Mouse (Mus musculus) urinary bladder, adult 18-20 months (tissue): ENCODE data around the gene Grap2.
A peak's percentile ranks its signal among the peaks of the same experiment; 100 is the strongest.

Experiments used
- DNase-seq, 2 experiments: peaks; one replicate each; pipeline ENCODE4 v3.0.0; 2022; ENCODE audit warnings: low spot score in 2 of 2, mixed read lengths in 2 of 2

The Grap2 gene

DNA sequence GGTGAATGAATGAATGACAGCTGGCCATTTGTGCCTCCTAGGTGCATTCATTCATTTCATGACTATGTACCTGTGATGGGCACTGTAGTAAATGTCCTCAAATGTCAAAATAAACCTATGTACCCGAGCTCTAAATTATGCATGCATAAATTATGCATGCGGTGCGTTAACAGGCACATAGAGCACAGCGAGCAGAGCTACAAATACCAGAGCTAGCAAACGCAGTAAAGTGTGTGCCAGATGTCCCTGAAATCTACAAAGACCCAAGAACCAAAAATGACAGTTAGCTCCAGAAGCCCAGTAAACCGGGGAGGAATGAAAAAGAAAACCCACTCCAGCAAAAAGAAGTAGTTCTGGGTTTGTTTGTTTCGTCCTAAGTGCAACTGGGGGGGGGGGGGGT, 29.1 kb downstream of the Grap2 start:
- no peak for DNase-seq

DNA sequence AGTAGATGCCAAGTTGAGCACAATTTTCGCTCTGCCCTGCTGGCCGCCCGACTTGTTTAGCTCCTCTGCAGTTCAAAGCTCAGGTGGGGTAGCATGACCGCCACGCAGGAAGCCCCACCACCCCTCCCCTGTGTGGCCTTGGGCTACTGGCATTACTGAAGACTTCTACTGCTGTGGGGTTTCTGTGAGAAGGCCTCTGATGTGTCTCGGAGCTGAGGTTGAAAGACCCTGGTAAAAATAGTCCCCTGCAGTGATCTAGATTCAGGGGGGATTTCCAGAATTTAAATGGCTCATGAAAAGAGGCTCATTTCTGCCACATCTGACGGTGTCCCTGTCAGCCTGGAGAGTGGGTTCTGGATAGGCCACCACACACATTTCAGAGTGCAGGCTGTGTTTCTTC, 30.1 kb downstream of the Grap2 start:
- DNase-seq = no peak

DNA sequence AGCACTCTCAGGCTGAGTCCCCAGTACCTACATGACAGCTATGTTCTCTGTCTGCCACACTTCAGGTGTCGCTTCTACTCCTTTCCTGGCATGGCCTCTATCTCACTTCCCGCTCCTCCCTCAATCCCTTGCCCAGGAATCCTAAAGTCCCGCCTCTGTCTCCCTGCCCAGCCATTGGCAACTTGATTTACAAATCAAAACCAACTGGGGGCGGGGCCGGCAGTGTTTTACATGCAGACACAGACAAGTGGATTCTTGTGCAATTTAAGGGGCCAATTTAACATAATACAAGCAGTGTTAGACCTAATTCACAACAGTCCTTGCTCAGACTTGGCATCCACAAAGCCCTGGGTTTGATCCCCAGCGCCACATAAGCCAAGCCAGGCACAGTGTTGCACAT, 31.6 kb downstream of the Grap2 start:
- DNase-seq = no peak

DNA sequence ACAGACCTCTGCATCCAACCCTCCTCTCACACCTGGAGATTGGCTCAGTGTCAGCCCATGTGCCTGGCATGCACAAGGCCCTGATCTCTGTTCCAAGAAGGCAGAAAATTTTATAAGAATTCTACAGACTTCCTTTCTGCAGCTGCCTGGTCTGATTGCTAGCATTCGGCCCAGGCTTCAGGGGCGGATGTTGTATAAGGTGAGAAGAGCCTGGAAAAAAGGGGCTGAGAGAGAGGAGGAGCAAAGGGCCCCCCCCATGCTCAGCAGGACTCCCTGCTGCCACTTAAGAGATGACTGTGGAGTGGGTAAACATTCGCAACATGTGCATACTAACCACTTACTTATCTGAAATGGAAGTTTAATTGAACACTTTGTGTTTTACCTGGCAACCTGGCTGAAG, 35.6 kb downstream of the Grap2 start:
- DNase-seq = no peak

DNA sequence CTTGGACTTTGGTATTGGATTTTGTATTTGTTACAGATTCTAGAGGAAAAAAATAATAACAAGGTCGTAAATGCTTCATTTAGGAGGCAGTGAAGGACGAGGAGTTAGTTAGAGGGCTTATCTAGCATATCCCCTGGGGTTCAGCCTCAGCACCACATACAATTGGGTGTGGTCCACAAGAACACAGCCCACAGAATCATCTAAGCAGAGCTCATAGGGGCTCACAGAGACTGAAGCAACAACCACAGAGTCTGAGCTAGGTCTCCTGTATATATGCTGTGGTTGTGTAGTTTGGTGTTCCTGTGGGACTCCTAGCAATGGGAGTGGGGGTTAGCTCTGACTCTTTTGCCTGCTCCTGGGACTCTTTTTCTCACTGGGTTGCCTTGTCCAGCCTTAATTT, 37.9 kb downstream of the Grap2 start:
- no peak for DNase-seq

DNA sequence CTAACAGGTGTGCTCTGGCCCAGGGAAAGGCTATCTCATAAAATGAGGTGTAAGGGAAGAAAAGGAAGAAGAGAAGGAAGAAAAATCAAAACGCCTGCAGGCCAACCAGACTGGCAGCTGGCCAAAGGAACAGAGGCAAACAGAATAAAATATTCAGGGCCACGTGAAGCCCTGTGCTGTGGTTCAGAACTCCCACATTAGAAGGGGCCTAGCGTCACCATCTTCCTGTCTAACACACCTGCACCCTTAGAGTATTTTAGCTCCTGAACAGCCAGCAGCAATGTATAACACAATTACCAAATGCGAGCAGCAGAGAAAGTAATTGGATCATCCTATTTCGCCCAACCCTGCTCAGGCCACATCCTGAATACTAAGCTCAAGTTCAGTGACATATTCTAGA, 39.1 kb downstream of the Grap2 start:
- DNase-seq = no peak

DNA sequence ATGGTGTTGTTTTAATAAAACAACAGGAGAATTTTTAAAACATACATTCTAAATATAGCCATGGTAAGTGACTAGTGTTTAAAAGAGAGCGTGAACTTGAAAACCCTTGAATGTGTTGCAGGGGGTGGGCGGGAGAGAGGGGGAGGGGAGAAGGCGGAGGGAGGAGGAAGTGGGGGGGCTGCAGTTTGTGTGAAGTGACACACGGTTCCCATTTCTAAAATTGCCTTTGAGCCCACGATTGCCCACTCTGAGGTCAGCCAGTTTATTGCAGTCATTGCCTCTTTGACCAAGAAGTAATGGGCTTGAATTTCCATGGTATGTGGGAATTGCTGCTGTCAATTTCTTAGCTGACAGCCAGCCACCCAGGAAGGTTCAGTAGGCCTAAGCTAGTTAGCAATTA, 41.5 kb downstream of the Grap2 start:
- no peak for DNase-seq

DNA sequence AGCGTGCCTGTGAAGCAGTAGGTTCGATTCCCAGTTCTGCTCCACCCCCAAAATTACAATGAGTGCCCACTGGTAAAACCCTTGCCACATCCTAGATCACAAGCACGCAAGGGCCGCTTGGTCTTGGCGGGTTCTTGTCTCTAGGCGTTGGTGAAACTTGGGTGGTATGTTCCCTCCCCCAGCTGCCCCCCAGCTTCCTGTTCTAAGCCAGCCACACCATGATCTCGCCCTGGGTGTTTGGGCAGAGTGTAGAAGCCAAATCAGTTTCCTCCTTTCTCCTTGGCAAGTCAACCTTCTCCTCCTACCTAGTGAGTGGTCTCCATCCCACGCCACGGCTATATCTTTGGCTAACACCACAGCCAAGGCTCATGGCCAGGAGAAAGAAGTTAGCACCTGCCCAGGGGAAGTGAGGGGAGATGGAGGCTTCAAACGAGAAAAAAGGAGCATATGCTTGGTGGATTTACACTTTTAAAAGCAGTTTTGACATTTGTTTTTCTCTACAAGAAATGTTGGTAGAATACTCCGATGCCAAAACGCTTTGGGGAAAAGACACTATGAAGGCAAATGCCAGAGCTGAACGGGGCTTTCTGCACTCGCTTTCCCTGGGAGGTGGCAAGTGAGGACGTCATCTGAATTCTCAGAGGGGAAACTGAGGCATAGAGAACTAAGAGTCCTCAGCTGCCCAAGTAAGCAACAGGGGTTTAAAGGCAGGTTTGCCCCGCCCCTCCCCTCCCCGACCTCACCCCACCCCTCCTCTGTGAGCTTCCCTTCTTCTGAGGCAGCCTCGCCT, 42.3 kb downstream of the Grap2 start:
- no peak for DNase-seq

DNA sequence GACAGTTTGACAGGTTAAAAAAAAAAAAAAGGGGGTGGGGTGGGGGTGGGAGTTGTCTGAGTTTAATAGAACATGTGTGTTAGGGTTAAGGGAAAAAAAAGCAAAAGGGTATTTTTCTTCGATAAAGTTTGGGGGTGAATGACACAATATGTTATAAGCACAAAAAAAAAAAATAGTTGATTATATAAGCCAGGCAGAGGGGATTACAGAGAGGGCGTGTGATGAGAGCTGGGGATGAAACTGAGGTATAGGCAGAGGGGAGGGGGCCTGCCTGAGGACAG, 42.8 kb downstream of the Grap2 start:
- no peak for DNase-seq

DNA sequence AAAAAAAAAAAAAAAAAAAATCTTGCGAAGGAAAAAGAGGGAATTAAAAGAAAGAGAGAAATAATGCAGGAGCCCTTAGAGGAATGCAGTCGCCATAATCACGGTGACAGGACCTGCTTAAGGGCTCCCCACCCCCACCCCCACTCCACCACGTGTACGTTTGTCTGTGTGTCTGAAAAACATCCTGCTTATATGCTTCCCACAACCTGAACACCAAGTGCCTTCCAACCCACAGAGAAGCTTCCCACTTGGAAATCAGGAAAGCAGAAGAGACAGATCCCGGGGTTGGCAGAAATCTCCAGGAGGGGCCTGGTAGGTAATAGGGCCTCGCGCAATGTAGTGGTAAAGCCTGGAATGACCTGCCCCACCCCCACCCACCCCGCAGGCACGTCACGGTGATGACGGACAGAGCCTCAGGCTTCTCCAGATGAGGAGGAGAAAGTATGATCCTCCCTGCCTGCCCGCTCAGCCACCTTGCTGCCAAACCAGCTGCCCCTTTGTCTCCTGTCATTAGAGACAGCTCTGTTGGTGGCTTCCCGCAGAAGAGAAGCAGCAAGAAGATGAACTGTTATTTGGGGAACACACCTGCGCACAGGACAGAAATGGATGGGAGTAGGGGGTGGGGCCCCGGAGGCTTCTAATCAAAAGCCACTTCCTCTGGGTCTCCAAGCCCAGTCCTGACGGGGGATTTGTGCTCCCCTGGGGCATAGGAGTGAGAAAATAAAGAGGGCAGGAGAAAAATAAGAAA, 43.4 kb downstream of the Grap2 start:
- DNase-seq = no peak

DNA sequence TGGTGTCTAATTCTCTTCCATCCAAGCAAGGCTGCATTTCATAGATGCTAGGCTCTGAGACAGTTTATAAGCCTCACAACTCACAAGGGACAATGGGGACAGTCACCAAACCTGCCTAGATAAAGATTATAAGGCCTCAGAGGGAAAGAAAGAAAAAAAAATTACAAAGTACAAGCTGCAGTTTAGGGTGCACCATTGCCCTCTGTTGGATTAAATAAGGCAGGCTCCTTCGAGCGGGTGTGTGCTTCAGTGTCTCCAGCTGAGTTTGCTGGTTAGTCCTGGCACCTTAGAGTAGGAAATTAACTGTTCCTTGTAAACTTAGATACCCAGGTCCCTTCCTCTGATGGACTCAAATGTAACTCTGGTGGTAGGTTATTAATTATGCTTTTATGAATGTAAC, 45.4 kb downstream of the Grap2 start:
- no peak for DNase-seq

DNA sequence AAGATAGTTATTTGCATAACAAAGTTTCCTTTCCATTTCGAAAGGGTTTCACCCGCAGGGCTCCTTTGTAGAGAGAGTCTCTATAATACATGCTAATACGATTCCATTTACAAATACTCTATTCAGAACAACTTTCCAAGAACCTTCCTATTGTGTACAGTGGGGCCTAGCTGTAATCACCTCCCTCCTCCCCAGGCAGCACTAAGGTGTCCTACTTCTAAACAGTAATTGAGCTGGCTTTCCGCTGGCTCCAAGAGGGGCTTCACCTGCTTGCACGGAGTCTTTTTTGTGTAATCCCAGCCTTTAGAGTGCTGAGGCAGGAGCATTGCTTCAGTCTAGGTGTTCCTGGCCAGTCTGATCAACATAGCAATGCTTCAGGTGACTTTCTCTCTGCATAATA, 46.8 kb downstream of the Grap2 start:
- DNase-seq = no peak

DNA sequence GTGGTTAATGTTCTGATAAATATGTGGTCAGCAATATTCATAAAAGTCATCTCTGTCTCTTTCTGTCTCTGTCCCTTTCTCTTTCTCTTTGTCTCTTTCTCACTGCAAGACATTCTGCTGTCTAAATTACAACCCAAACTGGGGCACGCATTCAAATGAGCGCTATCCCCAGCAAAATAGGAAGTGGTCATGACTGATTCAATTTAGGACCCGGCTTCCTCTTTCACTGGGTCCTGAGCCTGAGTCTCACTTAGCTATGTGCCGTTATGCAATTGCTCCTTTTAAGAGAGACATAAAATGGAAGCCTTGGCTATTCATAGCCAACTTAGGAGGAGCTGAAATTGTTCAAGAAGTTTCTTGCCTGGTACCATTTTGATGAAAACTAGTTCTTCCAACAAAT, 47.4 kb downstream of the Grap2 start:
- no peak for DNase-seq

DNA sequence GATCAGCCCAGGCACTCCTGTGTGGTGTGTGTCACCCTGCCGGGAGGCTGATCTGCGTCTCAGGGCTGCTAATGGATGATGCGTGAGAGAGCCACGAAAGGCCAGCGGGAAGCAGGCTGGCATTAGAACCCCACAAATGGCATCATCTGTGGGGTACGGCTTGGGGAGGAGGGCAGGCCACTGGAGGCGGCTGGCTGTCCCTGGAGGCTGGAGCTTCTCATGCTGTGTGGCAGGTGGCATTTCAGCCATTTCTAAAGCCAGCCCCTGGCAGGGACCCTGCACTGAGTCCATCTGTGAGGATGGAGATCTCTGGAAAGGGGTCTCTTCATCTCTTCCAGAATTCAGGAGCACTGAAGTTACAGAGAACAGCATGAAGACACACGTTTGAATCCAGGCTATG, 48.0 kb downstream of the Grap2 start:
- DNase-seq = no peak

DNA sequence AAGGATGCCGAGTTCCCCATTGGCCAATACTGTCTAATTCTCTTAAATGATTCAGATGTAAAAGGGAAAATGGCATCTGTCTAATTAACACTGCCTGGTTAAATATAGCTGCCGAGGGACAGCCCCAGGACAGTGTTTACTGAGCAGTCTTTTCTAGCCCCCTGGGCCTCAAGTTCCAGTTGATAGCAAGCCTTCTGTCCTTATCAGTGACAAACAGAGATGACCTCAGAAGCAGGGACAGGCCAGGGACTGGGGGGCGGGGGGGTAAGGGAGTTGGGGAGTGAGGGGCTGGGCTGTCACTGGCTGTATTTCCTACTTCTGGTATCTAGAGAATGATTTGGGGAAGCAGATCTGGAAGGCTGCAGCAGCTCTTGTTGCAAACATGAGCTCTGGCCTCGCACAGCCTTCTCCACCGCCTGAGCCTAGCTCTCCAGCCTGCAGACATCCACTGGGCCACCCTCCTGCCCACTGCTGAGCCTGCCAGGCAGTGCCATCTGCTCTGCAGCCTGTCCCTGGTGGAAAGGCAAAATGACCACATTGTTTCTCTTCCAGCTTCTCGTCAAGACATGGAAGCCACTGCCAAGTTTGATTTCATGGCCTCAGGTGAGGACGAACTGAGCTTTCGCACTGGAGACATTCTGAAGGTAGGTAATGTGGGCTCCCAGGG, 50.9 kb downstream of the Grap2 start:
- no peak for DNase-seq

DNA sequence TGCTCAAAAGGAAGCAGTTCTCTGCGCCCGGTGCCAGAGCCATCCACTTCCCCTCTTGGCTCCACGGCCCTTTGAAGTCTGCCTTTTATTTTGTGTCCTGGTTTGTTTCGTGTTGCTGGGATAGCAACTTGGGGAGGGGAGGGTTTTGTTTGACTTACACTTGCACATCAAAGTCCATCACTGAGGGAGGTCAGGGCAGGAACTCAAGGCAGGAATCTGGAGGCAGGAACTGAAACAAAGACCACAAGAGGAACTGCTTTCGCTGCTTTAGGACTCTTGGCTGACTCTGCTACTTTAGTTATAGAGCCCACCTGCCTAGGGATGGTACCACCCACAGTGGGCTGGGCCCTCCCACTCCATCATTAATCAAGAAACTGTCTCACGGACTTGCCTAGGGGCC, 54.1 kb downstream of the Grap2 start:
- no peak for DNase-seq

DNA sequence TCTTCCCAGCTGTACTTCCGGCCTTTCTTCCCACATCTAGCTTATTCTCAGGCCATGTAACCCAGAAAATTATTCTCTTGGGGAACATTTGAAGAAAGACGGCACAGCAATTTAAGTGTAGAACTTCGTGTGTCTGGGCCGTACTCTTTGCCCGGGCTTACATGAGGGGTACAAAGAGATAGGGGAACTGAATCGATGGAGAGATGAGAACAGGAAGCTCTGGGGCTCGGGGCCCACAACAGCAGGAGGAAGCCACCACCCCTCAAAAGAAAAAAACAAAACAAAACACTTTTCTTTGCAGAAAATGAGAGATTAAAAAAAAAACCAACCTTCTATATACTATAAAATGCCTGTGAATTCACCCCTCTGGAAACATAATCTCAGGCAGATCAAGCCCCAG, 57.8 kb downstream of the Grap2 start:
- no peak for DNase-seq

DNA sequence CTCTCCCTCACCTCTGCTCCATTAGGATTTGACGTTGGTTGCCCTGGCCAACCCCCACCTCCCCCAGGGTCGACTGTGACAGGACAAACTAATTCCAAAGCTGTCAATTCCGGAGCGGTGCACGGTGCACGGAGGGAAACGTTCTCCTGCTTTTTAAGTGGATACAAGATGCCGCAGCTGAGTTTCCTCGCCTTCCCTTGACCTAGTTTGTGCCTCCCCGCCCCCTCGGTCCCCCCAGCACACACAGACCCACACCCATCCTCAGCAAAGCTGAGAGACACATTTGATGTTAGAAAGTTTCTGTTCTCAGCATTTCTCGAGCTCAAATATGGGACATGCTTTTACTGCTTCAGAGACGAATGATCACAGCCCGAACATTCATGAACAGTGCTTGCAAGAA, 58.3 kb downstream of the Grap2 start:
- DNase-seq = no peak

DNA sequence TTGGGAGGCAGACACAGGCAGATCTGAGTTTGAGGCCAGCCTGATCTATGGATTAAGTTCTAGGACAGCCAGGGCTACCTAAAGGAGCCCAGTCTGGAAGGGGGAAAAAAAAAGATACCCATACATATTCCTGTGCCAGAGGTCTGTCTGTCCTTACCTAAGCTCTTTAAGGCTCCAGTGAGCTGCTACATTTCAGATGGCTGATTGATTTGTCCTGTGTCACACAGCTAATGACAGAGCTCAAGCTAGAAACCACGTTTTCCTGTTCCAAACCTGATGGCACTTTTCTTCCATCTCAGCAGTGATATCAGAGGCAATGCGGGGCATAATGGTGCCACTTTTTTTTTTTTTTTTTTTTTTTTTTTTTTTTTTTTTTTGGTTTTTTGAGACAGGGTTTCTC, 58.9 kb downstream of the Grap2 start:
- no peak for DNase-seq

DNA sequence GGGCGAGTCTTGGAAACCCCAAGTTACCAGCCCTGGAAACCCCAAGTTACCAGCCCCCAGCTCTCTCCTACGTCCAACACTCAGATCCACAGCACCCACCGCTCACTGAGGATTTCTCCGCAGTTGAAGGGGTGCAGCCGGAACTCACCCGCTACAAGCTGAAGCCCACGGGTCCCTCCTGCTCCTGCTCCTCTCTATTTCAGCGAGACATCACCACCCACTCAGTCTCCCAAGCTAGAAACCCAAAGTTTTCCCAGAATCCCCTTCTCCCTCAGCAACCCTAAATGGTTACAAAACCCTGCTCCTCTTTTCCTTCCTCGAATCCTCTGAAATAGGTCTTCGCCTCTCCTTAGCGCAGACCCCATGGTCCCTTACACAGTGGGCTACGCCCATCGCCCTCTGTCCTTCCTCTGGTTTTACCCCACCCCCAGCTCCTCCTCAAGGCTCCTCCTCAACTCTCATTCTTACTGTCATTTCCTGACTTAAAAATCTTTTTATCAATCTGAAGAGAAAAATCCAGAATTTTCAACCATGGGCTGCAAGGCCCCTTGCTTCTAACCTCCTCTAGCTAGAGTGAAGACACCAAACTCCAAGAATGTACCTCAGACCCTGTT, 60.0 kb downstream of the Grap2 start:
- DNase-seq = no peak

DNA sequence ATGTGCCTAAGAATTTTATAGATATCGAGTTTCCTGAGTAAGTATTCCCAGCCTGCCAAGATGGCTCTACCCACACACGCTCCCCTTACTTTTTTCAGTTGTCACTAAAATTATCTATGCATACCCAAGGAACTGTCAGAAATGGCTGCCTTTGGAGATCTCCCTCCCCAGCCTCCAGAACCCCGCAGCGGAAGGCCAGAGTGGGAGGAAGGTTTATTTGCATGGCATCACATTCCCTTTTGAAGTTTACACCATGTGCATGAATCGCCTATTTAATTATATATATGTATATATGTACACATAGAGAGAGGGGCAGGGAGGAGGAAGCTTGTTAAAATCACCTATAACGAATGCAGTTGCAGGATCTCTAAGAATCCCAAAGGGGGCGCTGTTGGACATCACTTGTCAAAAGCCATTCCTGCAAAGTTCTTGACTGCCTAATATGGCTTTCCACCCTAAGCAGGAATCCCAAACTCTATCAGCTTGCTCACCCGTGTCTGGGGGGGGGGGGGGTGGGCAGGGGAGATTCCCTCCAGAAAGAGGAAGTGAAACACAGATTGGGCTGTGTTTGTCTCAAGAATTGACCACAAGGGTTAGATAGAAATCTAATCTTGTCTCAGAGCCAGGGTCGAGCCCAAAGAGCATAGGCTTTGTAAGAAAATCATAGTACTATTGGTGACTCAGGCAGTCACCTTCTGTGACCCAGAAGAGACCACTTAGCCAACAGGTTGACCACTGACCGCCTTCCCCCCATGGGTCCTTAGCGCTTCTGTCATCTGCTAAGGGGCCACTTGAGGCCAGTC, 62.2 kb downstream of the Grap2 start:
- peak in 1 of 2 experiments; percentile 18 for DNase-seq
